Mouse (Mus musculus) embryonic facial prominence, embryonic 14.5 days (tissue): Measurements from ENCODE around the gene Bmp6. TPM values are rescaled to one million over a fixed set of nuclear protein-coding genes. Genes with fewer than 3 reads are reported as not detected.

Experiments
- ATAC-seq: fragments of 200-750 bp; cut with Nextera tagmentation; 2 replicates; pipeline ENCODE4 v1.8.0; 2017; ENCODE audit warnings: low read depth, moderate number of reproducible peaks, moderate TSS enrichment
- DNase-seq: peaks from one replicate; pipeline ENCODE4 v3.0.0-alpha.2; 2015; ENCODE audit warnings: low spot score
- H3K27ac ChIP-seq: fragments of 300-500 bp; sonication (generic); replicated peaks from 2 replicates; pipeline ENCODE4 v1.5.1; 2014; ENCODE audit warnings: low read depth, mild to moderate bottlenecking, low read length, moderate library complexity
- H3K27me3 ChIP-seq: fragments of 300-500 bp; sonication (generic); replicated peaks from 2 replicates; pipeline ENCODE4 v1.6.1; 2014; ENCODE audit warnings: low read length; ENCODE audit not compliant: control insufficient read depth, insufficient read depth
- H3K36me3 ChIP-seq: fragments of 300-500 bp; sonication (generic); 2 replicates; pipeline ENCODE4 v1.6.1; 2014; ENCODE audit warnings: low read length, mixed read lengths; ENCODE audit not compliant: control insufficient read depth, insufficient read depth
- H3K4me1 ChIP-seq: fragments of 300-500 bp; sonication (generic); 2 replicates; pipeline ENCODE4 v1.6.1; 2014; ENCODE audit warnings: antibody characterized with exemption, low read length; ENCODE audit not compliant: control insufficient read depth, insufficient read depth
- H3K4me2 ChIP-seq: fragments of 300-500 bp; sonication (generic); 2 replicates; pipeline ENCODE4 v1.6.1; 2014; ENCODE audit warnings: low read depth, mild to moderate bottlenecking, low read length, moderate library complexity, mixed read lengths
- H3K4me3 ChIP-seq: fragments of 300-500 bp; sonication (generic); 2 replicates; pipeline ENCODE4 v1.5.1; 2014; ENCODE audit warnings: low read depth, mild to moderate bottlenecking, low read length
- H3K9ac ChIP-seq: fragments of 300-500 bp; sonication (generic); 2 replicates; pipeline ENCODE4 v1.6.1; 2014; ENCODE audit warnings: low read depth, mild to moderate bottlenecking, low read length, moderate library complexity, mixed read lengths
- H3K9me3 ChIP-seq: fragments of 300-500 bp; sonication (generic); 2 replicates; pipeline ENCODE4 v1.6.1; 2016; ENCODE audit warnings: low read length; ENCODE audit not compliant: control insufficient read depth
- WGBS: fragments of 180-500 bp; shearing (Covaris S2); extraction: QIAGEN DNeasy Blood & Tissue Kit; methylation state at CpG from one replicate; pipeline ENCODE4 v1.1.7; 2014; 5-methylcytosine and 5-hydroxymethylcytosine counted together
- polyA plus RNA-seq: library from polyadenylated mRNA; unstranded; fragments of >200 nt; fragmentation: Nextera tagmentation; extraction: Ambion mirVana; gene quantifications from 2 replicates; pipeline ENCODE4 v1.2.1, GENCODE M21; 2014

Bmp6 gene
- polyA plus RNA-seq, 1 experiment from 2014 or later, result 3.9 TPM

DNA sequence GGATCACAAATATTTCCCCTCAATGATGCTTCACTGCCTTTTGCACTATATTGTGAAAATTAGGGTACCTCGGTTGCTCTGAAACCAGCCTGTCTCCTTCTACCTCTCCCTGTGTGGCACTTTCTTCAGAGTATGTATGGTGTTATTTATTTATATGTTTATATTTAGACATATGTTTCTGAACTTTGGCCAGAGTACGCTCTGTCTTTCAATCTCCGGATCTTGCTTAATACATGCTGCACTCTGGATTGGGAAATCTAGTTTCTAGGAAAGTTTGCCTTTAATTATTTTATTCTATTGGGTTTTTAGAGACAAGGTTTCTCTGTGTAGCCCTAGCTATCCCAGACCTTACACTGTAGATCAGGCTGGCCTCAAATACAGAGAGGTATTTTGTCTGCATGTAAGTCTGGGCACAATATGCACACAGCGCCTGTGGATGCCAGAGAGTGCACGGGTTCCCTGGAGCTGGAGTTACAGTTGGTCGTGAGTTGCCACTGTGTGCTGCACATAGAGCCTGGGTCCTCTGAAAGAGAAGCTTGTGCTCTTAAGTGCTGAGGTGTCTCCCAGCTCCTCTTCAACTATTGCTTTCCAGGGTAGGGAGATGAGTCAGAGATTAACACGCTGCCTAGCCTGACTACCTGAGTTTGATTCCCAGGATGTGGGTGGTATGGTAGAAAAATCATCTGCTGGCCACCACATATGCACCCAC lies 194.4 kb downstream of the Bmp6 start:
- no peak overlapping the region for H3K27ac ChIP-seq
- no peaks in the 10 kb centered on the region for H3K4me1 ChIP-seq
- H3K4me2 ChIP-seq, result no peak overlapping the region
- no peaks in the 10 kb centered on the region for H3K27me3 ChIP-seq
- DNase-seq (no peak), ATAC-seq (no peak)
- no peaks in the 10 kb centered on the region for H3K36me3 ChIP-seq
- no peak overlapping the region for H3K4me3 ChIP-seq
- 82% methylated on average over 7 of the region's 7 CpGs for WGBS
- no peaks in the 10 kb centered on the region for H3K9me3 ChIP-seq
- no peak overlapping the region for H3K9ac ChIP-seq

DNA sequence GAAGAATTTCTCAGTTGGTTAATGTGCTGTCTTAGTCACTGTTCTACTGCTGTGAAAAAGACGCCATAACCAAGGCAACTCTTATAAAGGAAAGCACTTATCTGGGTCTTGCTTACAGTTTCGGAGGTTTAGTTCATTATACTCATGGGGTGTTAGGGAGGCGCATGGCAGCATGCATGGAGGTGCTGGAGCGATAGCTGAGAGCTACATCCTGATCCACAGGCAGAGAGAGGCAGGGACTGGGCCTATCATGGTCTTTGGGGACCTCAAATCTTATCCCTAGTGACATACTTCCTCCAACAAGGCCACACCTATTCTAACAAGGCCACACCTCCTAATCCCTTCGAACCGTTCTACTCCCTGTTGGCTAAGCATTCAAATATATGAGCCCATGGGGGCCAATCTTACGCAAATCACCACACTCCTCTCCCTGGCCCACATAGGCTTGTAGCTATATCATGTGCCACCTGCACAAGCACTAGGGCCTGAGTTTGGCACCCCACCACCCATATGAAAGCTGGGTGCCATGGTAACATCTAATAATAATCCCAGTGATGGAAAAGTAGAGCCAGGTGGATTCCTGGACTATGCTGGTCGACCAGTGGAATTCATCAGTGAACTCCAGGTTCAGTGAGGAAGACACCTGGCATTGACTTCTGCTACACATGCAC lies 198.7 kb downstream of the Bmp6 start:
- H3K27ac ChIP-seq, result no peak overlapping the region
- H3K4me1 ChIP-seq, result no peaks in the 10 kb centered on the region
- ATAC-seq (no peak), DNase-seq (no peak)
- no peaks in the 10 kb centered on the region for H3K27me3 ChIP-seq
- H3K9me3 ChIP-seq, result no peaks in the 10 kb centered on the region
- H3K36me3 ChIP-seq, result no peaks in the 10 kb centered on the region
- no peak overlapping the region for H3K9ac ChIP-seq
- H3K4me3 ChIP-seq, result no peak overlapping the region
- H3K4me2 ChIP-seq, result no peak overlapping the region
- 87% methylated on average over 8 of the region's 8 CpGs for WGBS

GRCm38 (mm10) chr13:38544769-38545445 lies 200.0 kb downstream of the Bmp6 start:
- DNase-seq (no peak), ATAC-seq (no peak)
- no peaks in the 10 kb centered on the region for H3K36me3 ChIP-seq
- no peaks in the 10 kb centered on the region for H3K4me1 ChIP-seq
- WGBS, result 84% methylated on average over 8 of the region's 8 CpGs
- H3K27me3 ChIP-seq, result no peaks in the 10 kb centered on the region
- no peak overlapping the region for H3K4me2 ChIP-seq
- no peak overlapping the region for H3K27ac ChIP-seq
- no peak overlapping the region for H3K4me3 ChIP-seq
- no peak overlapping the region for H3K9ac ChIP-seq
- H3K9me3 ChIP-seq, result no peaks in the 10 kb centered on the region

DNA sequence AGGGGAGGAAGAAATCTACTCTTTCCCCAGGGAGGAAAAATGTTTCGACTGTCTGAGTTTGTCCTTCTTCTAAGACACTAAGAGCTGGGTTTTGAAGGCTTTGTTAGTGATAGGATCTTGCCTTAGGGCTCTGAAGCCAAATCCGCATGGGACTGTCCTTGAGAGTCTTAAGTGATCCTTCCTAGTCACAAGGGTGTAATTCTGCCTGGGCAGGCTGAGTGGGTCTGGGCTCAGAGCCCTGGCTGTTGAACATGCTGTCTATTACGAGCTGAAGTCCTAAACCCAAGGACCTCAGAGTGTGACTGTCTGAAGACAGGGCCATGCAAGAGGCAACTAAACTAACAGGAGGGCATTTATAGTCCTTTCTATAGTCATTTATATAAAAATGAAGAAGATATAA lies 200.6 kb downstream of the Bmp6 start:
- DNase-seq (no peak), ATAC-seq (no peak)
- H3K4me3 ChIP-seq, result no peak overlapping the region
- H3K4me1 ChIP-seq, result no peaks in the 10 kb centered on the region
- no peak overlapping the region for H3K4me2 ChIP-seq
- no peaks in the 10 kb centered on the region for H3K36me3 ChIP-seq
- H3K9ac ChIP-seq, result no peak overlapping the region
- H3K27ac ChIP-seq, result no peak overlapping the region
- WGBS, result 38% methylated on average over 3 of the region's 3 CpGs
- H3K9me3 ChIP-seq, result no peaks in the 10 kb centered on the region
- no peaks in the 10 kb centered on the region for H3K27me3 ChIP-seq

DNA sequence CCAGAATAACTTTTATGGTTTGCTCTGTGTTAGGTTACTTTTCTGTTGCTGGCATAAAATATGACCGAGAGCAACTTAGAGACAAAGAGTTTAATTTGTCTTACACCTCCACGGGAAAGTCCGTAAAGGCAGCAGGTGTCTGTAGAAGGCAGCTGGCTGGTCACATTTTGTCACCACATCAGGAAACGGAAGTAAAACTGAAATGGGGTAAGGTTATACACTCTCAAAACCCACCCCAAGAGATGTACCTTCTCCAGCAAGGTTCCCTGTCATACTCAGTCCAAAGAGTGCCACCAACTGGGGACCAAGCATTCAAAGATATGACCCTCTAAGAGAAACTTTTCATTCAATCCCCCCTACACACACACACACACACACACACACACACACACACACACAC lies 201.8 kb downstream of the Bmp6 start:
- no peak overlapping the region for H3K4me3 ChIP-seq
- no peaks in the 10 kb centered on the region for H3K36me3 ChIP-seq
- H3K4me2 ChIP-seq, result no peak overlapping the region
- no peak for ATAC-seq
- 90% methylated on average over 4 of the region's 4 CpGs for WGBS
- H3K4me1 ChIP-seq, result no peaks in the 10 kb centered on the region
- no peaks in the 10 kb centered on the region for H3K9me3 ChIP-seq
- DNase-seq, result no peak
- no peak overlapping the region for H3K27ac ChIP-seq
- no peak overlapping the region for H3K9ac ChIP-seq
- no peaks in the 10 kb centered on the region for H3K27me3 ChIP-seq

- Histone ChIP-seq H3K9ac (no peak overlapping the region), H3K4me2 (no peak overlapping the region), H3K36me3 (no peaks in the 10 kb centered on the region), H3K27me3 (no peaks in the 10 kb centered on the region), H3K4me1 (no peaks in the 10 kb centered on the region), H3K27ac (no peak overlapping the region), H3K9me3 (no peaks in the 10 kb centered on the region), H3K4me3 (no peak overlapping the region)
- no peak for DNase-seq
- 76% methylated on average over 5 of the region's 5 CpGs for WGBS
- ATAC-seq, result no peak
Measured at GRCm38 (mm10) chr13:38547717-38548116, 202.8 kb downstream of the Bmp6 start.

DNA sequence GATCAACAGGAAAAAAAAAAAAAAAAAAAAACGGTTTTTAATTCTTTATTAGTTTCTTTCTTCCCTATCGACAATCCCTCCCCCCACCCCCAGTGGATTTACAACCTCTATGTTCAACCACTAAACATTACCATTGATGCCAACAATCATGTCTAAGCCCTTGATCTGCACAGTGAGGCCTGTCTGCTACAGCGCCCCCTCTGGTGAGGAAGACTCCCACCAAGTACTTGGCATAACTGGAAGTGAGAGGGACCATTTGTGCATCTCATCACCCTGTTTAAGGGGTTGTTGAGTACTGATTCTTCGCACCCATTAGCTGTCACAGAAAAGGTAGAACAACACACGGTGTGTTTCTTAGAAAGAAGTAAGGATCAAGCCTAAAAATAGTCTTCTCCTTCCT lies 203.8 kb downstream of the Bmp6 start:
- Histone ChIP-seq H3K9me3 (no peaks in the 10 kb centered on the region), H3K9ac (no peak overlapping the region), H3K4me2 (no peak overlapping the region), H3K27me3 (no peaks in the 10 kb centered on the region), H3K27ac (no peak overlapping the region), H3K4me1 (no peaks in the 10 kb centered on the region), H3K4me3 (no peak overlapping the region), H3K36me3 (no peaks in the 10 kb centered on the region)
- 81% methylated on average over 5 of the region's 5 CpGs for WGBS
- DNase-seq (no peak), ATAC-seq (no peak)
